Mouse (Mus musculus): ENCODE measurements around the gene Htt. TPM values are rescaled to one million over a fixed set of nuclear protein-coding genes. Genes with fewer than 3 reads are reported as not detected.
"Not testable (repeated sequence)": the region's sequence is repeated elsewhere in the genome, so short reads cannot be mapped to it uniquely, and the experiment has no call there.

The Htt gene
- total RNA-seq, 1 experiment = 25.6 TPM

- no peak for TF ChIP-seq HCFC1 (IDR thresholded peaks at IDR 0.05; ENCODE audit: borderline replicate concordance, insufficient read depth, low read length)
- no peak for TF ChIP-seq ZNF384 (IDR thresholded peaks at IDR 0.05; ENCODE audit: low read depth, low read length)
- no peak for TF ChIP-seq CHD2 (IDR thresholded peaks at IDR 0.05; ENCODE audit: low read depth, low read length)
- no peak for TF ChIP-seq ZC3H11A (IDR thresholded peaks at IDR 0.05; ENCODE audit: borderline replicate concordance, low read depth, low read length)
- TF ChIP-seq MAFK (IDR thresholded peaks at IDR 0.05; ENCODE audit: insufficient read depth, low read depth, low read length) = no peak
- peaks cover 15% of the 10 kb centered on the region for H3K36me3 ChIP-seq (ENCODE audit: control insufficient read depth, insufficient read depth, low read length, poor library complexity, severe bottlenecking)
These were observed 103.8 kb downstream of the Htt start for GRCm38 (mm10) chr5:34865367-34865766.

DNA sequence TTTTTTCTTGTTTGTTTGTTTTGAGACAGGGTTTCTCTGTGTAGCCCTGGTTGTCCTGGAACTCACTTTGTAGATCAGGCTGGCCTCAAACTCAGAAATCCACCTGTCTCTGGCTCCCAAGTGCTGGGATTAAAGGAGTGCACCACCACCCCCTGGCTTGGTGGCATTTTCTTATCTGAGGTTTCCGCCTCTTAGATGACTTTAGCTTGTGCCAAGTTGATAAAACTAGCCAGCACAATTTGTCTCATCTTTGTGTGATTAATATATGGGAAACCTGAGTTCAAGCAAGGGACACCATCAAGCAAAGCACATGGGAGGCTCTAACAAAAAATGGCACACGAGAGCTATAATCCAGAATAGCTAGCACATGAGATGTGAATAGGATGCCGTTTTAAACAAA is 118.8 kb downstream of the Htt start:
- H3K4me3 ChIP-seq (ENCODE audit: insufficient read depth in 1 of 2, low read depth in 1 of 2, low read length in 2 of 2, poor library complexity in 1 of 2, severe bottlenecking in 1 of 2); in situ Hi-C loops (cut with MboI; ENCODE audit: low sequenced_read_pairs in 2 of 2, unreplicated experiment in 2 of 2); H3K9ac ChIP-seq (ENCODE audit: insufficient read depth, low read depth, low read length, poor library complexity, severe bottlenecking); DNase-seq (ENCODE audit: low read depth, low spot score); H3K4me1 ChIP-seq (ENCODE audit: control insufficient read depth in 2 of 2, insufficient read depth in 2 of 2, low read length in 2 of 2, poor library complexity in 1 of 2); H3K27ac ChIP-seq (ENCODE audit: insufficient read depth, low read depth, low read length, poor library complexity, severe bottlenecking); H3K36me3 ChIP-seq (ENCODE audit: control insufficient read depth, insufficient read depth, low read length, poor library complexity, severe bottlenecking); H3K9me3 ChIP-seq (ENCODE audit: control insufficient read depth, insufficient read depth, low read depth, low read length): not testable (repeated sequence)

More at GRCm38 (mm10) chr5:34865367-34865766, 103.8 kb downstream of the Htt start:
- Histone ChIP-seq H3K27ac (ENCODE audit: insufficient read depth, low read depth, low read length, poor library complexity, severe bottlenecking) (no peak overlapping the region), H3K9me3 (ENCODE audit: control insufficient read depth, insufficient read depth, low read depth, low read length) (no peaks in the 10 kb centered on the region), H3K4me3 (ENCODE audit: insufficient read depth in 1 of 2, low read depth in 1 of 2, low read length in 2 of 2, poor library complexity in 1 of 2, severe bottlenecking in 1 of 2) (no peak overlapping the region), H3K9ac (ENCODE audit: insufficient read depth, low read depth, low read length, poor library complexity, severe bottlenecking) (no peak overlapping the region), H3K4me1 (ENCODE audit: control insufficient read depth in 2 of 2, insufficient read depth in 2 of 2, low read length in 2 of 2, poor library complexity in 1 of 2) (no peaks in the 10 kb centered on the region)
- in situ Hi-C loops (cut with MboI; ENCODE audit: low sequenced_read_pairs in 2 of 2, unreplicated experiment in 2 of 2) = no loop called here
- no peak for DNase-seq (ENCODE audit: low read depth, low spot score)

- no peak for TF ChIP-seq CHD2 (IDR thresholded peaks at IDR 0.05; ENCODE audit: low read depth, low read length)
- TF ChIP-seq ZC3H11A (IDR thresholded peaks at IDR 0.05; ENCODE audit: borderline replicate concordance, low read depth, low read length) = no peak
- no peak for TF ChIP-seq HCFC1 (IDR thresholded peaks at IDR 0.05; ENCODE audit: borderline replicate concordance, insufficient read depth, low read length)
- TF ChIP-seq MAFK (IDR thresholded peaks at IDR 0.05; ENCODE audit: insufficient read depth, low read depth, low read length) = no peak
- no peak for TF ChIP-seq ZNF384 (IDR thresholded peaks at IDR 0.05; ENCODE audit: low read depth, low read length)
- Histone ChIP-seq H3K9me3 (ENCODE audit: control insufficient read depth, insufficient read depth, low read depth, low read length) (no peaks in the 10 kb centered on the region), H3K4me1 (ENCODE audit: control insufficient read depth in 2 of 2, insufficient read depth in 2 of 2, low read length in 2 of 2, poor library complexity in 1 of 2) (no peaks in the 10 kb centered on the region), H3K27ac (ENCODE audit: insufficient read depth, low read depth, low read length, poor library complexity, severe bottlenecking) (no peak overlapping the region), H3K4me3 (ENCODE audit: insufficient read depth in 1 of 2, low read depth in 1 of 2, low read length in 2 of 2, poor library complexity in 1 of 2, severe bottlenecking in 1 of 2) (no peak overlapping the region), H3K36me3 (ENCODE audit: control insufficient read depth, insufficient read depth, low read length, poor library complexity, severe bottlenecking) (peaks cover 8% of the 10 kb centered on the region; the same call in 1 of the 2 replicates), H3K9ac (ENCODE audit: insufficient read depth, low read depth, low read length, poor library complexity, severe bottlenecking) (no peak overlapping the region)
- in situ Hi-C loops (cut with MboI; ENCODE audit: low sequenced_read_pairs in 2 of 2, unreplicated experiment in 2 of 2) = no loop called here
- no peak for DNase-seq (ENCODE audit: low read depth, low spot score)
These were observed 119.5 kb downstream of the Htt start for GRCm38 (mm10) chr5:34881023-34881422.

DNA sequence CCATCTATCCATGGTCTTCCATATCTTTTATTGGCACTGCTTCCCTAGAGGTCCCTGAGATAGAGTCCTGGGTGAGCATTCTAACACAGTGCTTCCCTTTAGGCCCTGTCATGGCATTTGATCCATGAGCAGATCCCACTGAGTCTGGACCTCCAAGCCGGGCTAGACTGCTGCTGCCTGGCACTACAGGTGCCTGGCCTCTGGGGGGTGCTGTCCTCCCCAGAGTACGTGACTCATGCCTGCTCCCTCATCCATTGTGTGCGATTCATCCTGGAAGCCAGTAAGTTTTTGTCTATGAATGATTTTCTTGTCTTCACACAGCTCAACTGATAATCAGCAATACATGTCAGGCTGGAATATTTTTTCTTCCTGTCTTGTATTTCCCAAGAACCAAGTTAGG is 123.7 kb downstream of the Htt start:
- Histone ChIP-seq H3K27ac (ENCODE audit: insufficient read depth, low read depth, low read length, poor library complexity, severe bottlenecking) (no peak overlapping the region), H3K9ac (ENCODE audit: insufficient read depth, low read depth, low read length, poor library complexity, severe bottlenecking) (no peak overlapping the region), H3K9me3 (ENCODE audit: control insufficient read depth, insufficient read depth, low read depth, low read length) (no peaks in the 10 kb centered on the region), H3K4me3 (ENCODE audit: insufficient read depth in 1 of 2, low read depth in 1 of 2, low read length in 2 of 2, poor library complexity in 1 of 2, severe bottlenecking in 1 of 2) (no peak overlapping the region), H3K36me3 (ENCODE audit: control insufficient read depth, insufficient read depth, low read length, poor library complexity, severe bottlenecking) (peaks cover 6% of the 10 kb centered on the region; the same call in 1 of the 2 replicates), H3K4me1 (ENCODE audit: control insufficient read depth in 2 of 2, insufficient read depth in 2 of 2, low read length in 2 of 2, poor library complexity in 1 of 2) (no peaks in the 10 kb centered on the region)
- no peak for TF ChIP-seq ZNF384 (IDR thresholded peaks at IDR 0.05; ENCODE audit: low read depth, low read length)
- TF ChIP-seq CHD2 (IDR thresholded peaks at IDR 0.05; ENCODE audit: low read depth, low read length) = no peak
- TF ChIP-seq HCFC1 (IDR thresholded peaks at IDR 0.05; ENCODE audit: borderline replicate concordance, insufficient read depth, low read length) = no peak
- no peak for TF ChIP-seq MAFK (IDR thresholded peaks at IDR 0.05; ENCODE audit: insufficient read depth, low read depth, low read length)
- TF ChIP-seq ZC3H11A (IDR thresholded peaks at IDR 0.05; ENCODE audit: borderline replicate concordance, low read depth, low read length) = no peak
- in situ Hi-C loops (cut with MboI; ENCODE audit: low sequenced_read_pairs in 2 of 2, unreplicated experiment in 2 of 2) = no loop called here
- no peak for DNase-seq (ENCODE audit: low read depth, low spot score)

GRCm38 (mm10) chr5:34889252-34889651 is 127.7 kb downstream of the Htt start:
- H3K9me3 ChIP-seq (ENCODE audit: control insufficient read depth, insufficient read depth, low read depth, low read length) = no peaks in the 10 kb centered on the region
- no peak overlapping the region for H3K27ac ChIP-seq (ENCODE audit: insufficient read depth, low read depth, low read length, poor library complexity, severe bottlenecking)
- peaks cover 6% of the 10 kb centered on the region for H3K36me3 ChIP-seq (ENCODE audit: control insufficient read depth, insufficient read depth, low read length, poor library complexity, severe bottlenecking)
- H3K4me1 ChIP-seq (ENCODE audit: control insufficient read depth in 2 of 2, insufficient read depth in 2 of 2, low read length in 2 of 2, poor library complexity in 1 of 2) = no peaks in the 10 kb centered on the region
- TF ChIP-seq CHD2 (IDR thresholded peaks at IDR 0.05; ENCODE audit: low read depth, low read length) = no peak
- TF ChIP-seq HCFC1 (IDR thresholded peaks at IDR 0.05; ENCODE audit: borderline replicate concordance, insufficient read depth, low read length) = no peak
- TF ChIP-seq ZC3H11A (IDR thresholded peaks at IDR 0.05; ENCODE audit: borderline replicate concordance, low read depth, low read length) = no peak
- TF ChIP-seq MAFK (IDR thresholded peaks at IDR 0.05; ENCODE audit: insufficient read depth, low read depth, low read length) = no peak
- TF ChIP-seq ZNF384 (IDR thresholded peaks at IDR 0.05; ENCODE audit: low read depth, low read length) = no peak
- H3K4me3 ChIP-seq (ENCODE audit: insufficient read depth in 1 of 2, low read depth in 1 of 2, low read length in 2 of 2, poor library complexity in 1 of 2, severe bottlenecking in 1 of 2) = no peak overlapping the region
- DNase-seq (ENCODE audit: low read depth, low spot score) = no peak
- no peak overlapping the region for H3K9ac ChIP-seq (ENCODE audit: insufficient read depth, low read depth, low read length, poor library complexity, severe bottlenecking)
- in situ Hi-C loops (cut with MboI; ENCODE audit: low sequenced_read_pairs in 2 of 2, unreplicated experiment in 2 of 2) = no loop called here

All from ES-E14 (cell line).